Mouse (Mus musculus): ENCODE measurements at regions not wholly inside any gene's neighbourhood (a gene's known extent, or its start where the extent isn't known, plus 50 kb on each side); places are given as distances from the start of the nearest gene placed in this dataset.
"Not testable (repeated sequence)": the region's sequence is repeated elsewhere in the genome, so short reads cannot be mapped to it uniquely, and the experiment has no call there.

GRCm38 (mm10) chr10:99356221-99356620 is 93.2 kb downstream of the Dusp6 start:
- no peak overlapping the region for H3K27ac ChIP-seq (ENCODE audit: control insufficient read depth, insufficient read depth, low read depth, low read length)
- no peak for TF ChIP-seq CTCF (IDR thresholded peaks at IDR 0.05; ENCODE audit: control insufficient read depth, insufficient read depth, insufficient replicate concordance, low read depth, low read length)
- TF ChIP-seq POLR2A (IDR thresholded peaks at IDR 0.05; ENCODE audit: control insufficient read depth, low read depth, low read length), result no peak
- H3K4me3 ChIP-seq (ENCODE audit: control insufficient read depth, low read depth, low read length), result no peak overlapping the region
- no peaks in the 10 kb centered on the region for H3K4me1 ChIP-seq (ENCODE audit: control insufficient read depth, insufficient read depth, low read length)
- no peaks in the 10 kb centered on the region for H3K27me3 ChIP-seq (ENCODE audit: control insufficient read depth, insufficient read depth, low read length)
- no peaks in the 10 kb centered on the region for H3K36me3 ChIP-seq (ENCODE audit: control insufficient read depth, insufficient read depth, low read length)

GRCm38 (mm10) chr10:99356883-99357282 is 93.9 kb downstream of the Dusp6 start:
- Histone ChIP-seq H3K4me1 (ENCODE audit: control insufficient read depth, insufficient read depth, low read length) (no peaks in the 10 kb centered on the region), H3K27me3 (ENCODE audit: control insufficient read depth, insufficient read depth, low read length) (no peaks in the 10 kb centered on the region), H3K27ac (ENCODE audit: control insufficient read depth, insufficient read depth, low read depth, low read length) (no peak overlapping the region), H3K4me3 (ENCODE audit: control insufficient read depth, low read depth, low read length) (no peak overlapping the region), H3K36me3 (ENCODE audit: control insufficient read depth, insufficient read depth, low read length) (no peaks in the 10 kb centered on the region)
- TF ChIP-seq CTCF (IDR thresholded peaks at IDR 0.05; ENCODE audit: control insufficient read depth, insufficient read depth, insufficient replicate concordance, low read depth, low read length), result no peak
- TF ChIP-seq POLR2A (IDR thresholded peaks at IDR 0.05; ENCODE audit: control insufficient read depth, low read depth, low read length), result no peak

GRCm38 (mm10) chr10:99357347-99357746 is 94.3 kb downstream of the Dusp6 start:
- H3K27me3 ChIP-seq (ENCODE audit: control insufficient read depth, insufficient read depth, low read length), result no peaks in the 10 kb centered on the region
- no peaks in the 10 kb centered on the region for H3K36me3 ChIP-seq (ENCODE audit: control insufficient read depth, insufficient read depth, low read length)
- H3K4me3 ChIP-seq (ENCODE audit: control insufficient read depth, low read depth, low read length), result no peak overlapping the region
- H3K4me1 ChIP-seq (ENCODE audit: control insufficient read depth, insufficient read depth, low read length), result no peaks in the 10 kb centered on the region
- H3K27ac ChIP-seq (ENCODE audit: control insufficient read depth, insufficient read depth, low read depth, low read length), result no peak overlapping the region
- TF ChIP-seq CTCF (IDR thresholded peaks at IDR 0.05; ENCODE audit: control insufficient read depth, insufficient read depth, insufficient replicate concordance, low read depth, low read length), result no peak
- TF ChIP-seq POLR2A (IDR thresholded peaks at IDR 0.05; ENCODE audit: control insufficient read depth, low read depth, low read length), result no peak

GRCm38 (mm10) chr10:99358256-99358655 is 95.2 kb downstream of the Dusp6 start:
- Histone ChIP-seq H3K27me3 (ENCODE audit: control insufficient read depth, insufficient read depth, low read length) (no peaks in the 10 kb centered on the region), H3K4me1 (ENCODE audit: control insufficient read depth, insufficient read depth, low read length) (no peaks in the 10 kb centered on the region), H3K27ac (ENCODE audit: control insufficient read depth, insufficient read depth, low read depth, low read length) (no peak overlapping the region), H3K4me3 (ENCODE audit: control insufficient read depth, low read depth, low read length) (no peak overlapping the region), H3K36me3 (ENCODE audit: control insufficient read depth, insufficient read depth, low read length) (no peaks in the 10 kb centered on the region)
- TF ChIP-seq POLR2A (IDR thresholded peaks at IDR 0.05; ENCODE audit: control insufficient read depth, low read depth, low read length), result no peak
- no peak for TF ChIP-seq CTCF (IDR thresholded peaks at IDR 0.05; ENCODE audit: control insufficient read depth, insufficient read depth, insufficient replicate concordance, low read depth, low read length)

GRCm38 (mm10) chr10:99359439-99359866 is 96.4 kb downstream of the Dusp6 start:
- Histone ChIP-seq H3K4me1 (ENCODE audit: control insufficient read depth, insufficient read depth, low read length) (no peaks in the 10 kb centered on the region), H3K36me3 (ENCODE audit: control insufficient read depth, insufficient read depth, low read length) (no peaks in the 10 kb centered on the region), H3K27me3 (ENCODE audit: control insufficient read depth, insufficient read depth, low read length) (no peaks in the 10 kb centered on the region), H3K27ac (ENCODE audit: control insufficient read depth, insufficient read depth, low read depth, low read length) (no peak overlapping the region), H3K4me3 (ENCODE audit: control insufficient read depth, low read depth, low read length) (no peak overlapping the region)
- TF ChIP-seq POLR2A (IDR thresholded peaks at IDR 0.05; ENCODE audit: control insufficient read depth, low read depth, low read length) (no peak), CTCF (IDR thresholded peaks at IDR 0.05; ENCODE audit: control insufficient read depth, insufficient read depth, insufficient replicate concordance, low read depth, low read length) (no peak)

- not testable (repeated sequence) for H3K27me3 ChIP-seq (ENCODE audit: control insufficient read depth, insufficient read depth, low read length); H3K4me1 ChIP-seq (ENCODE audit: control insufficient read depth, insufficient read depth, low read length); H3K36me3 ChIP-seq (ENCODE audit: control insufficient read depth, insufficient read depth, low read length); H3K4me3 ChIP-seq (ENCODE audit: control insufficient read depth, low read depth, low read length); H3K27ac ChIP-seq (ENCODE audit: control insufficient read depth, insufficient read depth, low read depth, low read length)
These were observed 97.6 kb downstream of the Dusp6 start for GRCm38 (mm10) chr10:99360601-99361000.

GRCm38 (mm10) chr10:99366162-99366561 is 103.1 kb downstream of the Dusp6 start:
- Histone ChIP-seq H3K36me3 (ENCODE audit: control insufficient read depth, insufficient read depth, low read length) (no peaks in the 10 kb centered on the region), H3K4me3 (ENCODE audit: control insufficient read depth, low read depth, low read length) (no peak overlapping the region), H3K4me1 (ENCODE audit: control insufficient read depth, insufficient read depth, low read length) (no peaks in the 10 kb centered on the region), H3K27me3 (ENCODE audit: control insufficient read depth, insufficient read depth, low read length) (no peaks in the 10 kb centered on the region), H3K27ac (ENCODE audit: control insufficient read depth, insufficient read depth, low read depth, low read length) (no peak overlapping the region)
- TF ChIP-seq CTCF (IDR thresholded peaks at IDR 0.05; ENCODE audit: control insufficient read depth, insufficient read depth, insufficient replicate concordance, low read depth, low read length) (no peak), POLR2A (IDR thresholded peaks at IDR 0.05; ENCODE audit: control insufficient read depth, low read depth, low read length) (no peak)

- H3K27me3 ChIP-seq (ENCODE audit: control insufficient read depth, insufficient read depth, low read length), result no peaks in the 10 kb centered on the region
- no peak overlapping the region for H3K27ac ChIP-seq (ENCODE audit: control insufficient read depth, insufficient read depth, low read depth, low read length)
- no peaks in the 10 kb centered on the region for H3K36me3 ChIP-seq (ENCODE audit: control insufficient read depth, insufficient read depth, low read length)
- TF ChIP-seq CTCF (IDR thresholded peaks at IDR 0.05; ENCODE audit: control insufficient read depth, insufficient read depth, insufficient replicate concordance, low read depth, low read length) (no peak), POLR2A (IDR thresholded peaks at IDR 0.05; ENCODE audit: control insufficient read depth, low read depth, low read length) (no peak)
- no peaks in the 10 kb centered on the region for H3K4me1 ChIP-seq (ENCODE audit: control insufficient read depth, insufficient read depth, low read length)
- no peak overlapping the region for H3K4me3 ChIP-seq (ENCODE audit: control insufficient read depth, low read depth, low read length)
These were observed 104.7 kb downstream of the Dusp6 start for GRCm38 (mm10) chr10:99367757-99368156.
